Mouse (Mus musculus) embryonic facial prominence, embryonic 14.5 days (tissue): Measurements from ENCODE around the gene Cog7. TPM values are rescaled to one million over a fixed set of nuclear protein-coding genes. Genes with fewer than 3 reads are reported as not detected.

Experiments
- ATAC-seq: fragments of 200-750 bp; cut with Nextera tagmentation; 2 replicates; pipeline ENCODE4 v1.8.0; 2017; ENCODE audit warnings: low read depth, moderate number of reproducible peaks, moderate TSS enrichment
- DNase-seq: peaks from one replicate; pipeline ENCODE4 v3.0.0-alpha.2; 2015; ENCODE audit warnings: low spot score
- H3K27ac ChIP-seq: fragments of 300-500 bp; sonication (generic); replicated peaks from 2 replicates; pipeline ENCODE4 v1.5.1; 2014; ENCODE audit warnings: low read depth, mild to moderate bottlenecking, low read length, moderate library complexity
- H3K27me3 ChIP-seq: fragments of 300-500 bp; sonication (generic); replicated peaks from 2 replicates; pipeline ENCODE4 v1.6.1; 2014; ENCODE audit warnings: low read length; ENCODE audit not compliant: control insufficient read depth, insufficient read depth
- H3K36me3 ChIP-seq: fragments of 300-500 bp; sonication (generic); 2 replicates; pipeline ENCODE4 v1.6.1; 2014; ENCODE audit warnings: low read length, mixed read lengths; ENCODE audit not compliant: control insufficient read depth, insufficient read depth
- H3K4me1 ChIP-seq: fragments of 300-500 bp; sonication (generic); 2 replicates; pipeline ENCODE4 v1.6.1; 2014; ENCODE audit warnings: antibody characterized with exemption, low read length; ENCODE audit not compliant: control insufficient read depth, insufficient read depth
- H3K4me2 ChIP-seq: fragments of 300-500 bp; sonication (generic); 2 replicates; pipeline ENCODE4 v1.6.1; 2014; ENCODE audit warnings: low read depth, mild to moderate bottlenecking, low read length, moderate library complexity, mixed read lengths
- H3K4me3 ChIP-seq: fragments of 300-500 bp; sonication (generic); 2 replicates; pipeline ENCODE4 v1.5.1; 2014; ENCODE audit warnings: low read depth, mild to moderate bottlenecking, low read length
- H3K9ac ChIP-seq: fragments of 300-500 bp; sonication (generic); 2 replicates; pipeline ENCODE4 v1.6.1; 2014; ENCODE audit warnings: low read depth, mild to moderate bottlenecking, low read length, moderate library complexity, mixed read lengths
- H3K9me3 ChIP-seq: fragments of 300-500 bp; sonication (generic); 2 replicates; pipeline ENCODE4 v1.6.1; 2016; ENCODE audit warnings: low read length; ENCODE audit not compliant: control insufficient read depth
- WGBS: fragments of 180-500 bp; shearing (Covaris S2); extraction: QIAGEN DNeasy Blood & Tissue Kit; methylation state at CpG from one replicate; pipeline ENCODE4 v1.1.7; 2014; 5-methylcytosine and 5-hydroxymethylcytosine counted together
- polyA plus RNA-seq: library from polyadenylated mRNA; unstranded; fragments of >200 nt; fragmentation: Nextera tagmentation; extraction: Ambion mirVana; gene quantifications from 2 replicates; pipeline ENCODE4 v1.2.1, GENCODE M21; 2014

The Cog7 gene
- polyA plus RNA-seq, 1 experiment from 2014 or later = 11.4 TPM

GRCm38 (mm10) chr7:121899940-121900339 lies 81.6 kb downstream of the Cog7 start:
- 9% methylated on average over 7 of the region's 7 CpGs for WGBS
- no peak overlapping the region for H3K9ac ChIP-seq
- peaks cover 8% of the 10 kb centered on the region; the same call in 1 of the 2 replicates for H3K4me1 ChIP-seq
- ATAC-seq (no peak), DNase-seq (no peak)
- no peaks in the 10 kb centered on the region for H3K36me3 ChIP-seq
- no peaks in the 10 kb centered on the region for H3K27me3 ChIP-seq
- no peaks in the 10 kb centered on the region for H3K9me3 ChIP-seq
- peak overlapping the region; percentile 29 for H3K4me2 ChIP-seq
- H3K27ac ChIP-seq = no peak overlapping the region
- no peak overlapping the region for H3K4me3 ChIP-seq

GRCm38 (mm10) chr7:121899311-121899710 lies 82.2 kb downstream of the Cog7 start:
- Histone ChIP-seq H3K9ac (no peak overlapping the region), H3K27me3 (no peaks in the 10 kb centered on the region), H3K9me3 (no peaks in the 10 kb centered on the region), H3K4me1 (peaks cover 8% of the 10 kb centered on the region; the same call in 1 of the 2 replicates), H3K4me3 (no peak overlapping the region), H3K4me2 (peak overlapping the region; percentile 29), H3K36me3 (no peaks in the 10 kb centered on the region), H3K27ac (no peak overlapping the region)
- ATAC-seq (no peak), DNase-seq (no peak)
- WGBS = 6% methylated on average over 14 of the region's 14 CpGs

GRCm38 (mm10) chr7:121896689-121897088 lies 84.8 kb downstream of the Cog7 start:
- Histone ChIP-seq H3K9ac (no peak overlapping the region), H3K27me3 (no peaks in the 10 kb centered on the region), H3K4me2 (no peak overlapping the region), H3K36me3 (no peaks in the 10 kb centered on the region), H3K4me3 (no peak overlapping the region), H3K4me1 (peaks cover 3% of the 10 kb centered on the region; the same call in 1 of the 2 replicates), H3K27ac (no peak overlapping the region), H3K9me3 (no peaks in the 10 kb centered on the region)
- no peak for DNase-seq
- 50% methylated on average over 6 of the region's 6 CpGs for WGBS
- ATAC-seq = no peak

GRCm38 (mm10) chr7:121890636-121891360 lies 90.7 kb downstream of the Cog7 start:
- no peaks in the 10 kb centered on the region for H3K27me3 ChIP-seq
- WGBS = 82% methylated on average over 13 of the region's 13 CpGs
- no peaks in the 10 kb centered on the region for H3K9me3 ChIP-seq
- ATAC-seq (peak; percentile 47; the same call in 1 of the 2 replicates), DNase-seq (peak; percentile 44)
- no peaks in the 10 kb centered on the region for H3K4me1 ChIP-seq
- no peak overlapping the region for H3K4me2 ChIP-seq
- H3K27ac ChIP-seq = no peak overlapping the region
- H3K36me3 ChIP-seq = no peaks in the 10 kb centered on the region
- H3K9ac ChIP-seq = no peak overlapping the region
- no peak overlapping the region for H3K4me3 ChIP-seq

GRCm38 (mm10) chr7:121880246-121880645 lies 101.3 kb downstream of the Cog7 start:
- H3K9me3 ChIP-seq = no peaks in the 10 kb centered on the region
- no peak overlapping the region for H3K27ac ChIP-seq
- H3K4me2 ChIP-seq = no peak overlapping the region
- DNase-seq (no peak), ATAC-seq (no peak)
- H3K9ac ChIP-seq = no peak overlapping the region
- WGBS = 75% methylated on average over 4 of the region's 4 CpGs
- H3K4me3 ChIP-seq = no peak overlapping the region
- no peaks in the 10 kb centered on the region for H3K4me1 ChIP-seq
- H3K27me3 ChIP-seq = no peaks in the 10 kb centered on the region
- no peaks in the 10 kb centered on the region for H3K36me3 ChIP-seq

GRCm38 (mm10) chr7:121874784-121875183 lies 106.7 kb downstream of the Cog7 start:
- Histone ChIP-seq H3K4me2 (no peak overlapping the region), H3K9me3 (no peaks in the 10 kb centered on the region), H3K4me3 (no peak overlapping the region), H3K36me3 (no peaks in the 10 kb centered on the region), H3K27ac (no peak overlapping the region), H3K4me1 (no peaks in the 10 kb centered on the region), H3K27me3 (no peaks in the 10 kb centered on the region), H3K9ac (no peak overlapping the region)
- WGBS = 90% methylated on average over 7 of the region's 7 CpGs
- ATAC-seq (no peak), DNase-seq (no peak)

- H3K27me3 ChIP-seq = no peaks in the 10 kb centered on the region
- ATAC-seq (no peak), DNase-seq (no peak)
- H3K27ac ChIP-seq = no peak overlapping the region
- no peaks in the 10 kb centered on the region for H3K36me3 ChIP-seq
- no peak overlapping the region for H3K4me3 ChIP-seq
- no peak overlapping the region for H3K9ac ChIP-seq
- no peaks in the 10 kb centered on the region for H3K9me3 ChIP-seq
- no peak overlapping the region for H3K4me2 ChIP-seq
- no peaks in the 10 kb centered on the region for H3K4me1 ChIP-seq
- 46% methylated on average over 3 of the region's 3 CpGs for WGBS
Observed at GRCm38 (mm10) chr7:121873998-121874397, 107.5 kb downstream of the Cog7 start.

GRCm38 (mm10) chr7:121871631-121872030 lies 109.9 kb downstream of the Cog7 start:
- Histone ChIP-seq H3K4me2 (no peak overlapping the region), H3K36me3 (no peaks in the 10 kb centered on the region), H3K4me1 (no peaks in the 10 kb centered on the region), H3K9me3 (no peaks in the 10 kb centered on the region), H3K4me3 (no peak overlapping the region), H3K27me3 (no peaks in the 10 kb centered on the region), H3K9ac (no peak overlapping the region), H3K27ac (no peak overlapping the region)
- DNase-seq (no peak), ATAC-seq (no peak)
- 86% methylated on average over 2 of the region's 3 CpGs for WGBS
